Mouse (Mus musculus) C2C12 (cell line): ENCODE results near the gene Pdzd7.

Experiments
- CTCF ChIP-seq: IDR thresholded peaks from one replicate; pipeline ENCODE4 v1.5.1; 2011; ENCODE audit not compliant: control insufficient read depth, insufficient read depth, insufficient read length
- FOSL1 ChIP-seq: IDR thresholded peaks from one replicate; pipeline ENCODE4 v1.8.0; 2011; ENCODE audit warnings: mild to moderate bottlenecking, low read length; ENCODE audit not compliant: poor library complexity, insufficient read depth, severe bottlenecking
- MAX ChIP-seq: IDR thresholded peaks from one replicate; pipeline ENCODE4 v1.6.1; 2011; ENCODE audit warnings: mild to moderate bottlenecking, control low read depth
- MYOD1 ChIP-seq: IDR thresholded peaks from one replicate; pipeline ENCODE4 v1.6.1; 2011; ENCODE audit warnings: low read depth; ENCODE audit not compliant: control insufficient read depth, insufficient read length
- MYOG ChIP-seq: IDR thresholded peaks from one replicate; pipeline ENCODE4 v1.6.1; 2011; ENCODE audit not compliant: control insufficient read depth, insufficient read length; ENCODE audit errors: extremely low read depth

DNA sequence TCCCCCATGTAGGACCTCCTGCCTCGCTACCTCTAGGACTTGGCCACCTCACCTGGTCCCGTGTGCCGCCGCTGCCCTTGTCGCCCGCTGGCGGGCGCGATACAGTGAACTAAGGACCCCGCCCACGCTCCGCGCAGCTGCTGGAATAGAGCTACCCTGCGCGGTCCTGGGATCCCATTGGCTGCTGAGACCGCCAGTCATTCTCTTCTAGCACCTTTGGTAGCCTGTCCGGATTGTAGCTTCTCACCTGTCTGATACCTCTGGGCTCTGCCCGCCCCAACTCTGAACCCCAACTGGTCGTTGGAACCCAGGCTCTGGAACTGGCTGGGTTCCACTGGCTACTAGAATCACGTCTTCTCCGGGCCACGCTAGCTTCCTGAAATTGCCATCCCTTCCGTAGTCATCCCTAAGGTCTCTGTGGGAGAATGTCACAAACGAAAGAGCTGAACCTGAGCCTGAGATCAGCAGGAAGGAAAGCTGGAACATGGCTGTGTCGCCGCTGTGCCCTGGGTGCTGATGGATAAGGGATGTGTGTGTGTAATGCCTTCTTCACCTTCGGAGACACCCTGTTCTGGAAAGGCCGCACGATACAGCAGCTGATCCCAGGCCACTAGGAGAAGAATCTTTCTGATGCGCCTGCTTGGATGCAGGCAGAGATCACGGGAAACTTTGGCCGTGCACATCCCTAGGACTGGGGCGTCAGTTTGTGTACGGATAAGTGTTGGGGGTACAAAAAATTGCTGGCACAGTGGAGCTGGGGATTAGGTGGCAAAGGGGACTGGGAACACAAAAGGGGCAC lies 1.2 kb upstream of the Pdzd7 start:
- TF ChIP-seq CTCF (no peak), MYOD1 (no peak), MAX (no peak), MYOG (no peak), FOSL1 (no peak)
